Mouse (Mus musculus) small intestine, adult 2 months (tissue): ENCODE data around the gene Evl.

Experiments
- CTCF ChIP-seq: fragments of 200-500 bp; IDR thresholded peaks from 2 replicates; pipeline ENCODE4 v1.5.1; 2012; ENCODE audit warnings: low read depth, mild to moderate bottlenecking, control low read depth, inconsistent platforms, low read length, moderate library complexity, mixed read lengths; ENCODE audit not compliant: insufficient replicate concordance, insufficient read length; ENCODE audit errors: extremely low read depth
- POLR2A ChIP-seq: fragments of 200-500 bp; IDR thresholded peaks from 2 replicates; pipeline ENCODE4 v1.6.1; 2012; ENCODE audit warnings: low read depth, mild to moderate bottlenecking, control low read depth, inconsistent platforms, low read length, moderate library complexity

GRCm38 (mm10) chr12:108642019-108642418 is 87.5 kb downstream of the Evl start:
- TF ChIP-seq POLR2A (no peak), CTCF (no peak)
